Mouse (Mus musculus) layer of hippocampus, adult 11-12 months (tissue): ENCODE data around the gene Atp6v1g2.

Experiments used
- DNase-seq: peaks from one replicate; pipeline ENCODE4 v3.0.0; 2022; ENCODE audit warnings: low spot score

Atp6v1g2 gene

GRCm38 (mm10) chr17:35236996-35237395 is 3.5 kb downstream of the Atp6v1g2 start:
- peak; percentile 39 for DNase-seq

- DNase-seq: no peak
Measured at GRCm38 (mm10) chr17:35237504-35237903, 4.0 kb downstream of the Atp6v1g2 start.

- no peak for DNase-seq
Measured at GRCm38 (mm10) chr17:35239700-35240099, 6.2 kb downstream of the Atp6v1g2 start.

- peak; percentile 55 for DNase-seq
Measured at GRCm38 (mm10) chr17:35240384-35241304, 7.2 kb downstream of the Atp6v1g2 start.

- peak; percentile 96 for DNase-seq
Measured at GRCm38 (mm10) chr17:35241305-35242014, 8.0 kb downstream of the Atp6v1g2 start, which contains the start of gene Ddx39b. TSS of gene Ddx39b (plus strand) at chr17:35241746.

- DNase-seq: peak; percentile 59
Measured at GRCm38 (mm10) chr17:35242015-35242941, 8.8 kb downstream of the Atp6v1g2 start.

- no peak for DNase-seq
Measured at GRCm38 (mm10) chr17:35243086-35243485, 9.6 kb downstream of the Atp6v1g2 start.

GRCm38 (mm10) chr17:35244999-35245398 is 11.5 kb downstream of the Atp6v1g2 start:
- DNase-seq: no peak

- peak; percentile 25 for DNase-seq
Measured at GRCm38 (mm10) chr17:35245731-35246623, 12.5 kb downstream of the Atp6v1g2 start.

- DNase-seq: no peak
Measured at GRCm38 (mm10) chr17:35247144-35247543, 13.7 kb downstream of the Atp6v1g2 start.

- DNase-seq: no peak
Measured at GRCm38 (mm10) chr17:35248986-35249385, 15.5 kb downstream of the Atp6v1g2 start.

GRCm38 (mm10) chr17:35249451-35250197 is 16.2 kb downstream of the Atp6v1g2 start:
- DNase-seq: no peak

- no peak for DNase-seq
Measured at GRCm38 (mm10) chr17:35250348-35251120, 17.1 kb downstream of the Atp6v1g2 start.

- DNase-seq: no peak
Measured at GRCm38 (mm10) chr17:35251162-35251719, 17.8 kb downstream of the Atp6v1g2 start.

GRCm38 (mm10) chr17:35251981-35252380 is 18.5 kb downstream of the Atp6v1g2 start:
- DNase-seq: no peak

GRCm38 (mm10) chr17:35252619-35253292 is 19.3 kb downstream of the Atp6v1g2 start:
- DNase-seq: peak; percentile 12

- peak; percentile 8 for DNase-seq
Measured at GRCm38 (mm10) chr17:35253293-35254093, 20.0 kb downstream of the Atp6v1g2 start.
